Mouse (Mus musculus) heart, adult 2 months (tissue): ENCODE measurements around the gene Nceh1. TPM values are rescaled to one million over a fixed set of nuclear protein-coding genes. Genes with fewer than 3 reads are reported as not detected.

ENCODE experiments used
- DNase-seq, 2 experiments: peaks; one replicate each; pipeline ENCODE4 v3.0.0; 2021
- H3K27ac ChIP-seq: fragments of 200-600 bp; 2 replicates; pipeline ENCODE4 v1.8.1; 2022
- H3K27me3 ChIP-seq: fragments of 200-500 bp; 2 replicates; pipeline ENCODE4 v1.6.1; 2012; ENCODE audit warnings: mild to moderate bottlenecking, low read length, inconsistent platforms, mixed read lengths; ENCODE audit not compliant: control insufficient read depth, insufficient read depth
- H3K36me3 ChIP-seq: fragments of 200-500 bp; 2 replicates; pipeline ENCODE4 v1.6.1; 2012; ENCODE audit warnings: low read length, inconsistent platforms; ENCODE audit not compliant: control insufficient read depth, insufficient read depth
- H3K4me1 ChIP-seq: fragments of 200-500 bp; 2 replicates; pipeline ENCODE4 v1.6.1; 2011; ENCODE audit warnings: low read length; ENCODE audit not compliant: control insufficient read depth, insufficient read depth
- H3K4me3 ChIP-seq: fragments of 200-600 bp; 2 replicates; pipeline ENCODE4 v1.8.1; 2022
- H3K79me2 ChIP-seq: fragments of 200-500 bp; replicated peaks from 2 replicates; pipeline ENCODE4 v1.6.1; 2012; ENCODE audit warnings: mild to moderate bottlenecking, inconsistent platforms, low read length, moderate library complexity, mixed read lengths; ENCODE audit not compliant: control insufficient read depth, insufficient read depth
- H3K9ac ChIP-seq: fragments of 200-500 bp; 2 replicates; pipeline ENCODE4 v1.6.1; 2012; ENCODE audit warnings: low read depth, mild to moderate bottlenecking, control low read depth, inconsistent platforms, low read length, mixed read lengths
- CTCF ChIP-seq: fragments of 200-600 bp; IDR thresholded peaks from 2 replicates; pipeline ENCODE4 v1.8.1; 2022; ENCODE audit warnings: antibody characterized with exemption, mild to moderate bottlenecking, moderate library complexity
- EP300 ChIP-seq: fragments of 200-500 bp; IDR thresholded peaks from 2 replicates; pipeline ENCODE4 v1.6.1; 2011; ENCODE audit warnings: low read depth, low read length, control low read depth; ENCODE audit not compliant: insufficient read depth
- POLR2A ChIP-seq: fragments of 200-500 bp; IDR thresholded peaks from 2 replicates; pipeline ENCODE4 v1.6.1; 2011; ENCODE audit warnings: mild to moderate bottlenecking, low read depth, low read length, control low read depth; ENCODE audit not compliant: insufficient read depth
- WGBS: fragments of 180-500 bp; shearing (Covaris S2); methylation state at CpG from one replicate; pipeline ENCODE4 v1.1.7; 2018; 5-methylcytosine and 5-hydroxymethylcytosine counted together
- intact Hi-C: fragments of 180-260 bp; cut with DNase I; formaldehyde crosslinking; loops from one replicate; pipeline ENCODE4 v1.15.1; 2025
- polyA plus RNA-seq: library from polyadenylated mRNA; depleted of rRNA; stranded (reverse); fragments of >200 nt; gene quantifications from 2 replicates; pipeline ENCODE4 v1.2.3, GENCODE M21; 2012; rRNA removed
- total RNA-seq, 2 experiments: library from RNA; stranded (reverse); gene quantifications; 2 replicates each; pipeline ENCODE4 v1.2.3; 2021

Nceh1 gene
- total and polyA plus RNA-seq, 3 experiments, result 81.3 to 233 (median 201) TPM

GRCm38 (mm10) chr3:27330706-27331105 lies 147.9 kb downstream of the Nceh1 start:
- Histone ChIP-seq H3K79me2 (no peaks in the 10 kb centered on the region), H3K36me3 (0 out of 2 replicates have a peak, but pooled peaks cover 5% of the 10 kb centered on the region), H3K27ac (no peak overlapping the region), H3K27me3 (no peaks in the 10 kb centered on the region), H3K4me3 (no peak overlapping the region), H3K4me1 (no peaks in the 10 kb centered on the region; the same call in 1 of the 2 replicates), H3K9ac (no peak overlapping the region)
- no peak for TF ChIP-seq CTCF
- no peak for TF ChIP-seq EP300
- no peak for TF ChIP-seq POLR2A
- DNase-seq, result no peak
- intact Hi-C loops, result no loop called here
- WGBS, result 88% methylated on average over 5 of the region's 5 CpGs

Other genes with a start within 250 kb of the Nceh1 start
- gene Ect2, start 29.1 kb upstream of the Nceh1 start, total RNA-seq, result under 1 TPM; 0.39 to 0.73 TPM
- 0.12 and 0.29 TPM in 2 replicates for gene Ect2, start 29.1 kb upstream of the Nceh1 start, polyA plus RNA-seq
- gene Tnfsf10, start 134.1 kb downstream of the Nceh1 start, total RNA-seq, result 10 to 100 TPM in 1 of 2 experiments, 1 to 10 TPM in 1; 6.3 to 10.4 TPM
- 4.2 and 8.5 TPM in 2 replicates for gene Tnfsf10, start 134.1 kb downstream of the Nceh1 start, polyA plus RNA-seq
- gene Ghsr, start 188.4 kb downstream of the Nceh1 start, total RNA-seq, result not detected
- not detected in 2 replicates for gene Ghsr, start 188.4 kb downstream of the Nceh1 start, polyA plus RNA-seq